Mouse (Mus musculus): ENCODE data around the gene Dspp. TPM values are rescaled to one million over a fixed set of nuclear protein-coding genes. Genes with fewer than 3 reads are reported as not detected.

Gene Dspp
- polyA plus RNA-seq (2017; shearing (Covaris generic)), result not detected

DNA sequence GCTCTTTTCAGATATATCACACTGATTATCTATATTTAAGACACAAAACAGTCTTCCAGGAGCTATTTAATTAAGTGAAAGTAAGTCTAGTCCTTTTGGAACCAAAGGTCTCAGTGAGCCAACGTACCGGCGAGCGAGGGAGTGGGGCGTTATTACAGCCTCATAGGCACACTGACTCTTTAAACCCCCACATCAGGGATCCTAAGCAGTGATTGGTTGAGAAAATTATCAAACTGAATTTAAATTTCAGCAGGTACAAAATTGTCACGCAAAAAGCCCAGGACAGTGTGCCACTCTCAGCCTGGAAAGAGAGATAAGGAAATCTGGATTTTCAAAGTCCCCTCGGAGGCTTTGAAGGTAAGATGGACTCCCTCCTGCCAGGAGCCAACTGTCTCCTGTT is at the start of gene Dspp:
Dspp (plus strand) TSS at position 301 of the 400 bp plus-strand sequence.
- no peak for ATAC-seq

DNA sequence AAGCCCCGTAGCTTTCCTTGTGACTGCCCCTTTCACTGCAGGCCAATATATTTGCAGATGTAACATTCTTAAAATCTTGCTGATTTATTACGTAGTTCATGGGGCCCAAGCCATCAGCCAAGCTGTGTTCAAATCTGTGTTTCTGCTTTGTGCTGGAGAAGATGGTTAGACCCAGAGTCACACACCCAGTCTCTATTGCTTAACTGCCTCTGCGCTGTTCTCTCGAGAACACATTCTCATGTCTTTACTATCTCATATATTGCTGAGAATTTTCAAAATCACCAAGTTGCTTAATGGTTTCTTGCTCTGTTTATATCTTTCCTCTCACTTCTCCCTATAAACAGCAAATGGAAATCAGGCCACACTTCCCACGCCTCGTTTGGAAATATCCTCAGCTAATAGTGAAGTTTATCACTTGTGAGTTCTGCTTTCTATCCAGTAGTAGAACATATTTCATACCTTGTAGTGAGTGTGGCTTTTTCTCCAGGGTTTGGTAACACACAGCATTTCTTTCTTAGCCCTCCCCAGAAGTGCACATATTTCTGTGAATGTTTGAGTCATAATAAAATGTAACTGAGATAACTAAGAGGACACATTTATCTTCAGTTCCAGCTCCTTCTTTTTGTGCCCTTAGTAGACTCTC is 46.4 kb upstream of the Dspp start:
- no peak for ATAC-seq

- ATAC-seq, result no peak
Observed at GRCm38 (mm10) chr5:104126561-104127320, 43.8 kb upstream of the Dspp start.

GRCm38 (mm10) chr5:104127351-104127750 is 43.2 kb upstream of the Dspp start:
- no peak for ATAC-seq

GRCm38 (mm10) chr5:104128281-104129031 is 42.1 kb upstream of the Dspp start:
- no peak for ATAC-seq

- ATAC-seq, result no peak
Observed at GRCm38 (mm10) chr5:104130891-104131290, 39.6 kb upstream of the Dspp start.

DNA sequence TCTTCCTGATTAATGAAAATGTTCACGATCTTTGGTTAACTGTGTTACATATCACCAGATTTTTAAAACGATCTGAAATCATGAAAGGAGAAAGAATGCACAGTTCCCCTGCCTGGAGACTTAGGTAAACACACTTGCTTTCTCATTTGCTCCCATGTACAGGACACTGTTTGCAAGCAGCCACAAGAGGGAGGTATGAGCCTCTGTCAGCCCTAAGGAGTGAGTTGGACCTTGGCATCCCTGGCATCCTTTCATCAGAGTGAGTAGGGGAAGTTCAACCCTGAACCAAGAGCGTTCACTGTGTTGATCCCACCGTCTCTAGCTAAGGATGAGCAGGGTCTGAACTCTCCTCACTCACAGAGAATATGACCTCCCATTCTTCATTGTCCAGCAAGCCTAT is 39.0 kb upstream of the Dspp start:
- no peak for ATAC-seq

DNA sequence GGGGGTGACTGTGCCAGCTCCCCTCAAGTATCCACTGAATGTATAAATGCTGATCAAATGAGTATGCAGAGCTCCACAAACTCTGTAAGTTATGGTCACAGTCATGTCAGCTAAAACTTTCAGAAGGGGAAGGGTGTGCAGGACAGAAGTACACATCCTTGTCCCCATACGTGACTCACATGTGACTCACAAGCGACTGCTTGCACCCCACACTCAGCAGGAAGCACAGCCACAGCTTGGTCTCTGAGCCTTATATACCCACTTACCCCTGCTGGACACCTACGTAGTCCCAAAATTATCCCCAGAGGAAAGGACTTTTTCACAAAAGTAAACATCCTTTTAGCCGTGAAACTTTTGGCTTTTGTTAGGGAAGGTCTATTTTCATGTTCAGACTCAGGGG is 36.8 kb upstream of the Dspp start:
- ATAC-seq, result no peak

- no peak for ATAC-seq
Observed at GRCm38 (mm10) chr5:104137920-104138541, 32.5 kb upstream of the Dspp start.

DNA sequence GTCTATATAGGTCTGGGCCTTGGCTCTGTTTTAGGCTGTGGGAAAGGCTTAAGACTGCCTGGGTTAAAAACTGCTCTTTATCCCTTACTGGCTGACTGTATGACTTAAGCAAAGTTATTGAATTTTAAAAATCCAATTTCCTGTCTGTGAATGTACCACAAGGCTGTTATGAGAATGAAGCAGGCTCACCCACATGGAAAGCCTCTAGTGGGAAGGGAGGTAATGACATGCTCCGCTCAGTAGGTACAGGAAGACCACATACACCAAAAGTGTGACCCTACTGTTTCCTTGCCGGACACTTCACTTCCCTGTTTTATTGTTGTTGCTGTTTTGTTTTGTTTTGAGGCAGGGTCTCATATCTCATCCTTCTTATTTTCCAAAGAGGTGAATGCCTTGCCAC is 29.4 kb upstream of the Dspp start:
- no peak for ATAC-seq

DNA sequence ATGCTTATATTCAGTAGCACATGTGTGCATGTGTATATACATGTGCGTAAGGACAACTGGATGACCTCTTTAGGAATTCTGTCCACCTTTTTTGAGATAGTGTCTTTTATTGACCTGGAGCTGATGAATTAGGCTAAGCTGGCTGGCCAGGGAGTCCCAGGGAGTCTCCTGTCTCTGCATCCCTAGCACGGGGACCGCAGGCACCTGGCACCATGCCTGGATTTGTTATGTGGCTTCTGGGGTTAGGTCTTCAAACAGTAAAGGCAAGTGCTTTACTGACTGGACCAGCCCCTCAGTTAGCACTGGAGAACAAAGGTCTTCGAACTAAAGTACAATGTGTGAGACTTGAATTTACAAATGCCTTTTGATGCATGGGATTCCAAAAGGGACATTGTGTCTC is 26.5 kb upstream of the Dspp start:
- ATAC-seq, result no peak

DNA sequence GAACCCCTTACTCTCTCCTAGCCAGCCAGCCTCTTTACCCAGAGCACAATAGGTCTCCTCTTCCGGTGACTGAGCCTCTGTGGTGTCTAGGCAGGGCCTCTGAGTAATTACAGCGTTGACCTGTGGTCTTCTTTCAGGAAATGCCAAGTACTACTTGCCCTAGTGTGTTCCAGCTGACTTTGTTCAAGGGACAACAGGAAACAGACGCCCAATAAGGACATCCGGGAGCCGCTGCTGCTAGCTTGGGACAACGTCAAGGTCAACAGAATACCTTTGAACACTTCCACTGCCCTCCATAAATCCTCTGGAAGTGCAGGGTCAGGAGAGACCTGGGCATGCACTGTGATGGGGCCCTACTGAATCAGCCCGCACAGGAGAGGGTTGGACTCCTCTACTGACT is 21.2 kb upstream of the Dspp start:
- ATAC-seq, result no peak

- ATAC-seq, result no peak
Observed at GRCm38 (mm10) chr5:104150196-104150595, 20.3 kb upstream of the Dspp start.

DNA sequence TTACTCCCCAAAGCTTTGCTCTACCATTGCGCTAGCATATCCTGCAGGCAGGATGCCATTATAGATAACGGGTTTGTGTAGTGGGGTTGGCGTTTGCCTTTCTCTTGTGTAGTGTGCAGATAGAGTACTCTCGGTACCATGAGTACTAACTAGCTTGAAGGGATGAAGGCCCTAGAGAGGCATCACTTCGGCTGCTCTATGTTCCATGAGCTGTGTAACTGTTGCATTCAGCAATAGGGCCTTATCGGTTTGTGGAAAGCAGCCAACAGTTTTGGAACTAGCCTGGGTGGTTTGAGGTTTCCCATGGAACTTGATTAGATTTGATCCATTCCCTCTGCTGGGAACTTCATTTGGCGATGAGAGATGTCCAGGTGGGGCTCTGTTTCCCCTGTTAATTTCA is 12.8 kb upstream of the Dspp start:
- ATAC-seq, result no peak

DNA sequence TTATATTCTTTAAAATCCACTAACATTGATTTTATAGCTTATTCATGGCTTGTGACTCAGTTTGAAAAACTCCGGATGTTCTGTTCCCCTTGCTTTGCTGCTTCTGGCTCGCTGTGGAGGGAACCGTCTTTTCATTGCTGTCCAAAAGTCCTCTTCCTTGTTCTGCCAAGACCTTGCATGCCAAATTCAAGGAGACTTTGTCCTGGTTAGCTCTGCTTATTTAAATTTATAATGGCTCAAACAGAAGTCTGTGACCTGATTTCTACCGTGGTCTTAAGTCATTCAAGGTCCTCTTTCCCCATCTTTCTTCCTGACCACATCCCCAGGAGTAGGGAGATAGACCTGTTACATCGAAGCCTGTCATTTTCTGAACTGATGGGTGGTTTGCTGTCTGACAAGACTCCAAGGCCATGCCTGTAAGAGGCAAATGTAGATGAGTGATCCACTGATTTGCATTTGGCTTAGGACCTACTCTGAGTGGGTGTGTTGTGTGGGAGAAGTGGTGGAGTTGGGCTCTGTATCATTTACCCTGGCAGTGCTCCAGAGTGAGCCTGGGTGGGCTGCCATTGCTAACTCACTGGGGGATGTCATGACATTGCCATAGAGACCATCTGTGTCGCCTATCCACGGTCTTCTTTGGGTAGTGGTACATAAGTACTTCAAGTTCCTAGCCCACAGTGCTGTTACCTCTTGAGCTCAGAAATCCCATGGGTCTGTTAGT is 12.0 kb upstream of the Dspp start:
- ATAC-seq, result no peak

DNA sequence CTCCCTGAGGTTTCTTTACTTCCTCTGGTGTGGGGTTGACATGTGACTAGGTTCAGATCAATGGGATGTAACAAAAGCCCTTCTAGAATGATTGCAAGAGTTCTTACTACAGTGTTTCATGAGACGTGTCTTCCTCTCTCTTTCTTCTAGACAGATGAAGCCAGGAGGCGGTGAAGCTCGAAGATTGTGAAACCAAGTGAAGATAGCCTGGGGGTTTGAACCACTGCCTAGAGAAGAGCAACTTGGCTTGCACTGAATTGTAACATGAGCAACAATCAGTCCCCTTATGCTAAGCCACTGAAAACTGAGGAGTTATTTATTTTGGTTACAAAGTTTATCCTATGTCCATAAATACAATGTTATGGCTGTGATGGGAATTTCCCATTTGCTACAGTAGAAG is 9.9 kb upstream of the Dspp start:
- no peak for ATAC-seq

DNA sequence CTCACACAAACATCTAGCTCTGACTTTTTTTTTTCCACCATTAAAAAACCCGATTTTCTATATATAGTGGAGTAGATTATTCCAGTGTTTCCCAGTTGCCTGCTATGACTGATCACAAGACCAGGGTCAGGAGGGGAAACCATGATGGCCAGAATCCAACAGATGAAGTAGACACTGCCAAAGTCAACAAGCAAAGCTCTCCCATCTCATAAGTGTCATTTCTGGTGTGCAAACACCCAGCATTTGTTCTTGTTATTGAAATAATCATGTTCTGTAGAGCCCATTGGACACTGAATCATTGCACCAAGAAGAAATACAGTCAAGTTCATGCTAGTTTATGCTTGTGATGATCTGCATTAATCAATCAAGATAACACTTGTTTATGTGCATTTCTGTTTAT is 9.1 kb upstream of the Dspp start:
- ATAC-seq, result no peak

GRCm38 (mm10) chr5:104163536-104163935 is 7.0 kb upstream of the Dspp start:
- no peak for ATAC-seq

DNA sequence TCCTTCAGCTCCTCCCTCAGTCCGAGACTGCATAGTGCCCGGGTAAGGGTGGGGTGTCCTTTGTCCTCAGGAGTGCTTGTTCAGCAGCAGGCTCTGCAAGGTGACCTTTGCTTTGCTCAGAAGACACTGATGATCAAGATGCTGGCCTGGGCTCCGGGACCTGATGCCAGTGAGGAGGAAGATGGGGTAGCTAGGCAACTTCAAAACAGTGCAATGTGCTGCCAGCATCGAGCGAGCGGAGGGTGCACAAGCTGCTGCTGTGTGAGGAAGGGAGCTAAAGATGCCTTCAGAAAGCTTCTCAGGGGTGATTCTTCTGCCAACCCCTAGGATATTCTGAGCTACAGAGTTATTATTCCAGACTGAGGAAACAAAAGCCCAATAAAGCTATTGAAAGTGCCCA is 2.6 kb downstream of the Dspp start:
- no peak for ATAC-seq

GRCm38 (mm10) chr5:104183743-104184142 is 13.2 kb downstream of the Dspp start:
- ATAC-seq, result no peak

DNA sequence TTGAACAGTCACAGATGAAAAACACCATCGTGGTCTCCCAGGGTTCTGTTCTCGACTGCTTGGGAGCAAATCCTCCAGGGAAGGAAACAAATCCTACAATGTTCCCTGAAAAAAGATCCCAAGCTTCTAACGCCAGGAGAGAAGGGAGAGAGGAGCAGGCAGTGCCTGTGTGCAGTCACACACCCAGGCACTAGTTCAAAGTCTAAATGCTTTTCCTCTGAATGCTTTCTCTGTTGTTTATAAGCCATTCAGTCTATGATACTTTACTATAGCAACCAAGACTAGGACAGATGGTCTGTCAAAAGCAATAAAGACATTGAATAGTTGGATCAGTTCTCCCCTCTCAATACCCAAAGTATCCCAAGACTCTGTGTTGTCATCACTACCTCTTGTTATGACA is 16.8 kb downstream of the Dspp start:
- ATAC-seq, result no peak

DNA sequence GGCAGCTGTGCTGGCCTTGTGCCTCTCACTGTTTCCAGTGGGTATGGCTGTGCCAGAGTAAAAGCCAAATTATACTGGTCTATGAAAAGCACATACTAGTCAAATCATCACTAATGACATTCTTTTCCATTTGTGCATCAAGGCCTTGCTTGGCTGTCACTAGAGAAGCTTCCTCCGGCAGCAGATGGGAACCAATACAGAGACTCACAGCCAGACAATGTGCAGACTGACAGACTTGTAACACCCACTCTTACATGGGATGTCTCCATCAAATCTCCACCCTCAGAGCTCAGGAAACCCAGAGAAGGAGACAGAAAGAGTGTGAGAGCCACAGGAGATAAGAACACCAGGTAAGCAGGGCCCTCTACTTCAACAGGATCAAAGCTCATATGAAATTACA is 24.6 kb downstream of the Dspp start:
- no peak for ATAC-seq

All from CD4-positive, CD25-positive, alpha-beta regulatory T cell, adult 4 months (primary cell).